Mouse (Mus musculus) testis, adult 2 months (tissue): Measurements from ENCODE around the gene Kpna7.

ENCODE experiments used
- CTCF ChIP-seq: fragments of 200-500 bp; IDR thresholded peaks from 2 replicates; pipeline ENCODE4 v1.5.1; 2012; ENCODE audit warnings: low read depth, mild to moderate bottlenecking, inconsistent platforms, low read length, moderate library complexity; ENCODE audit not compliant: control insufficient read depth, insufficient read depth, insufficient replicate concordance
- POLR2A ChIP-seq: fragments of 200-500 bp; IDR thresholded peaks from 2 replicates; pipeline ENCODE4 v1.6.1; 2012; ENCODE audit warnings: low read depth, mild to moderate bottlenecking, inconsistent platforms, low read length, moderate library complexity; ENCODE audit not compliant: control insufficient read depth

GRCm38 (mm10) chr5:145088186-145088585 lies 4.4 kb upstream of the Kpna7 start:
- TF ChIP-seq POLR2A (no peak), CTCF (no peak)
